Mouse (Mus musculus) heart, adult 9 months (tissue): ENCODE data around the gene Myh14.

Experiments used
- DNase-seq, 2 experiments: peaks; one replicate each; pipeline ENCODE4 v3.0.0; 2022; ENCODE audit warnings: low spot score in 2 of 2

Myh14 gene

GRCm38 (mm10) chr7:44669103-44669502 is 1.5 kb downstream of the Myh14 start:
- DNase-seq: no peak

GRCm38 (mm10) chr7:44667996-44668738 is 2.5 kb downstream of the Myh14 start:
- no peak for DNase-seq

DNA sequence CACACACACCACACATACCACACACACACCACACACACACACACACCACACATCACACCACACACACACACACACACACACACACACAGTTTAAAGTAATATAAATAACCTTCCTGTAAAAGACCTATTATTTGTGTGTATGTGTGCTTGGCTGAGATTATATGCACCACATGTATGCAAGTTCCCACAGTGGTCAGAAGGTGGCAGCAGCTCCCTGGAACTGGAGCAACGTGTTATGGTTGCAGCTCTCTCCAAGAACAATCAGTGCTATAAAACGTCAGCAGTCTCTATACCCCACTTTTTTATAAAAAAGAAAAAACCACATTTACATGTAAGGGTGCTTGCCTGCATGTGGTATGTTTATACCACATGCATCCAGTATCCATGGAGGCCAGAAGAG is 4.2 kb downstream of the Myh14 start:
- no peak for DNase-seq

GRCm38 (mm10) chr7:44664731-44665130 is 5.9 kb downstream of the Myh14 start:
- no peak for DNase-seq

- no peak for DNase-seq
Observed at GRCm38 (mm10) chr7:44663546-44663945, 7.1 kb downstream of the Myh14 start.

DNA sequence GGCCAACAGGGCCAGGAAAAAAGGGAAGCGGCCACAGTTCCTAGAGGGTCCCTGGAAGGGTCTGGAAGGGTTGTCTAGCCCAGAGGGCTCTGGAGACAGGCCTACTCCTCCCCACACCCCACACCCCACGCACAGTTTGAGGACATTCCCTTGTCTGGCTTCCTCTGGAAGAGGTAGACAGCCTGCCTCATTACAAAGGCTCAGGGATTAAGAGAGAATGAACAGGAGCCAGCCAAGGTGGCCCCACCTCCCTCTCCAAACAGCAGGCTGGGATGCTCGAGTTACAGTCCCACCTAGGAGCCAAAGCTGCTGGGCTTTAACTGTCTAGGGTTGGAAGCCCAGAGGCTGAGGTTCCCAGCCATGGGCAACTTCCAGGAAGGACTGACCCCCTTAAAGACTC is 8.1 kb downstream of the Myh14 start:
- DNase-seq: no peak

- DNase-seq: no peak
Observed at GRCm38 (mm10) chr7:44662168-44662567, 8.5 kb downstream of the Myh14 start.

GRCm38 (mm10) chr7:44661219-44661618 is 9.4 kb downstream of the Myh14 start:
- no peak for DNase-seq

DNA sequence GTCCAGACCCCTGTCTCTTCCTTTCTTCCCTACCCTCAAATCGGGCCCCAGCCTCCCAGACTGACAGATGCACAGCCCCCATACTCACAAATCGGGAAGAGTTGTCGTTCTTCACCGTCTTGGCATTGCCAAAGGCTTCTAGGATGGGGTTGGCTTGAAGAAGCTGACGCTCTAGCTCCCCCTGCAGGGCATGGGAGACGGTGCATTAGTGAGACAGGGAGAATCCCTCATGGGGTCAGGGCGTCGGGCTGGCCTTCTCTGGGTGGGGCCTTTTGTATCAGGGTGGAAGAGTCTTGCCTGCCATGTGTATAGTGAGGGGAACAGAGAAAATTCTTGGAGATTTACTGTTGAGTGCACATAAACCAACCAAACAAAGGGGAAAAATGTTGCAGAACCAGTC is 15.1 kb downstream of the Myh14 start:
- DNase-seq: no peak

DNA sequence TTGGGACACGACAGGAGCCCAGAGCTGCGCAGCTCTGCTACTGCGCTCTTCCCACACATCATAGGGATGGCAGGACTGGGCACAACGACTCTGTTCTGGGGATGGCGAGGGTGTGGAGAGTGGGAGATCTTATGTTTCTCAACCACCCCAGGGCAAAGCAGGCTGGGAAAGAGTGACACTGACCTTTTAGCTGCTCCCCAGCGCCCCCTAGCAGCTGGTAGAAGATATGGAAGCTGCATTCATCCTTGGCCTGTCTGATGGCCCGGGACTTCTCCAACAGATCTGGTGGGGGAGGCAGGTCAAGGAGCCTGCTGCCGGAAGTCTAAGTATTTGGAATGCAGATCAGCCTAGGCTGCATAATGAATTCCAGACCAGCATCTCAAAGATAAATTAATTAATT is 16.9 kb downstream of the Myh14 start:
- DNase-seq: no peak

DNA sequence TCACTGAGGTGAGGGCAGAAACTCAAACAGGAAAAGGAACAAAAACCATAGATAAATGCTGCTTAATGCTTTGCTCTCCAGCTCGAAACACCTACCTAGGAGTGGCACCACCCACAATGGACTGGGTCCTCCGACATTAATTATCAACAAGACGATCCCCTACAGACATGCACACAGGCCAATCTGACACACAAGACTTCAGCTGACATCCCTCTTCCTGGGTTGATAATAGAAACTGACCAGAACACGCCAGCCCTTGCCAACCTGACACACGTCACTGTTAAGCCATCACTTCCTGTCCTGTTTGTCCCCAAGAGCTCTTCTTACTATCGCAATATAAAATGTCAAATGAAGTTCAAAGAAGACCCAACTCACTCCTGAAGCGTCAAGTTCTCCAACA is 19.2 kb downstream of the Myh14 start:
- DNase-seq: no peak

DNA sequence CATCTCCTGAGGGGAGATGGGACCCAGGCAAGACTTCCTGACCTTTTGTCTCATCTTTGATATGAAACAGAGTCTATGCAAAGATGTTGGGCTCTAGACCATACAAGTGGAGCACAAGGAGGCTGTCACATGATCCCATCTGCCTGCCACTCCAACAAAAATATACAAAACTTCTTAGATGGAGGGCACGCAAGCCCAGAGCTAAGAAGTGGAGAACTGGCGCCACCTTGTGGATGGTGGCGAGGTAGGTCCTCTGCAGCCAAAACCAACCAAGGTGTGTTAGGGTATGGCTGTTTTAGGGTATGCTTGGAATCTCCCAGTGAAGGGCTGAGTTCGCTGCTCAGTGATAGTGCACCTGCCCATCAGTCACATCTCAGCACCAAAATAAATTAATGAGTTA is 20.7 kb downstream of the Myh14 start:
- no peak for DNase-seq

DNA sequence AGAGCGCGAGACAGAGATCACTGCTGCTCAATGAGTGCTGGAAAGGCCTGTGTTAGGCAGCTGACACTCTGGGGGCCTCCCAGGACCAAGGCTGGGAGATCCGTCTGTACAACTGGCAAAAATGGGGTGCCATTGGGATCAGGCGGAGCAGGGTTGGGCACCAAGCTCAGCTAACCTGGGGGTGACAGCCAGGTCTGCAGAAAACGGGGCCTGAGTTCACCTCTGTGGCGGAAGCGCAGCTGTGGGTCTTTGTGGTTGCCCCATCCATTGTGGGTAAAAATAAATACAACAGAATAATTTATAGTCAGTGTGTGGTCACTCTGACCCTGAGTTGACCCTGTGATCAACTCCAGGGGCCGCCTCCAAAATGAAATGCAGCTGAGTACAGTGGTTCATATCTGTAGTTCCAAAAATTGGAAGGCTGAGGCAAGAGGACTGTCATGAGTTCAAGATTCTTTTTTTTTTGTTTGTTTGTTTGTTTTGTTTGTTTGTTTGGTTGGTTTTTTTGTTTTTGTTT is 21.5 kb downstream of the Myh14 start:
- no peak for DNase-seq

DNA sequence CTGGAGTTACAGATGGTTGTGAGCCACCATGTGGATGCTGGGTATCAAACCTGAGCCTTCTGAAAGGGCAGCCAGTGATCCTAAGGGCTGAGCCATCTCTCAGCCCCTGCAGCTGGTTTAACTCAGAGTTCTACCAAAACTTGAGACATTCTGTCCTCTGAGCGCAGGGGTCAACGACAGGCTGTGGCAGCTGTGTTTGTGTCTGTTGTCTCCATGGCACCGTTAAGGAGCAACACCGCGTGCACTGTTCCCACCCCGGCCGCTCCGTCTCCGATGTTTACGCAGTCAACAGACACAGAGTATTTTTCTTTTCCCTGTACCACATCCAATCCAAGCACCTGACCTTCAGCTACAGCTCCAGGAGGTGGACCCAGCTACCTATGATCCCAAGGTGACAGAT is 22.9 kb downstream of the Myh14 start:
- peak; percentile 36 to 46 for DNase-seq

GRCm38 (mm10) chr7:44647042-44647724 is 23.5 kb downstream of the Myh14 start:
- peak; percentile 22 to 44 for DNase-seq

DNA sequence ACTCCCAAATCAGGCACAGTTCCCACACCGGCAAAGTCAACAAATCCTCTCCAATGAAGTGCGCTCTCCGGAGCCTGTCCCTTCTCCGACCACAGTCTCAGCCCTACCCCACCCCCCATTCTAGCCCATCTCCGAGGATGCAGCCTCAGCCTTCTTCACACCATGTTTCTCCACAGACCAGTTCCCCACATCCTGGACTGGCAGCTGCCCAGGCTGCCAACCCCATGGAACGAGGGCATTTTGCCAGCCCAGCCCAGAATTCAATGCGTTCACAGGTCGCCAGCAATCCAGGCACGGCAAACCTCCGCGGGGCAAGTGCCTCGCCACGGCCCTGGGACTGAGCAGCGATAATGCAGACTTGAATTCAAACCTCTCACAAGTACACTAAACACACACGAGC is 24.7 kb downstream of the Myh14 start:
- DNase-seq: peak in 1 of 2 experiments; percentile 26

GRCm38 (mm10) chr7:44645256-44645655 is 25.4 kb downstream of the Myh14 start:
- DNase-seq: no peak

GRCm38 (mm10) chr7:44641887-44642286 is 28.8 kb downstream of the Myh14 start:
- DNase-seq: no peak

DNA sequence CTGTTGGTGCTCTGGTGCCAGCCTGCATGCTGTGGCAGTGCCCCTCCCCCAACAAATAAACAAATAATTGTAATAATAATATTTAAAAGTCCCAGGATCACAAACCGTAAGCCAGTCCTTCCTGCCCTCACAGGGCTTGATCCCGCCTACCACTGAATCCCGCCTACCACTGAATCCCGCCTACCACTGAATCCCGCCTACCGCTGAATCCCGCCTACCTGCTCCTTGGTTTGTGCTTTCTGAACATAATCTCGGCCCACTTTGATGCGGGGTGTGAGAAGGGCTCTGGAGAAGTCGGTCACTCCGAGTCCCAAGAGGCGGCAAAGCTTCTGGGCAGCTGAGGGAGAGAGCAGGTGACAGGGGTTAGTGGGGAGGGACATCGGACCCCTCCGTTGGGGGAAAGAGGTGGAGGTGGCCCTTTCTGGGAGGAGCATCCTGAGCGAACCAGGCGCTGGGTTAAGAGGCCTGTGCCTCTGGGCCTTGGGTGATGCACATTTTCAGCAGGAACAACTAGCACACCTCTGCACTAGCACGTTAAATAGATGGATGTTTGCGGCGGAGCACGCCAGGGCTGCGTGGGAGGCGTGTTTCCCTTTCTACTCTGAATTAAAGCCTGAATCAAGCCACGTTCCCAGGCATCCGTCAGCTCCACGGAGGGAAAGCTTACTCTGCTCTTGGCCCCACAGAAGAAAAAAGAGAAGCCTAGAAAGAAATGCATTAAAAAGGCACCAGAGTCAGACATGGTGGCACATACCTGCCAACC is 29.6 kb downstream of the Myh14 start:
- no peak for DNase-seq

DNA sequence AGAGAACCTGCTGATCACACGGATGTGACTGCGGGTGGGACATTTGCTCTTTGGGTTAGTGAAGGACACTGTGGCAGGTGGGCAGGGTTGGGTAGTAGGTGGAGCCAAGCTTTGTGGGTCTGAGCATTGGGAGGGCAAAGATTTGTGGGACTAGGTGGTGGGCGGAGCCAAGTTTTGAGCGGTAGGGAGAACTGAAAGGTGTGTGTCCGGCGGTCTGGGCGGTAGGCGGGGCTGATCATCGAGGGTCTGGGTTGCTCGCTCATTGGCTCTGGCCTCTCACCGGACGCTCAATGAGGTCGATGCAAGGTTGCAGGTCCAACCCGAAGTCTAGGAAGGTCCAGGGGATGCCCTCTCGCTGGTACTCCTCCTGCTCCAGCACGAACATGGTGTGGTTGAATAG is 32.0 kb downstream of the Myh14 start:
- no peak for DNase-seq

- no peak for DNase-seq
Observed at GRCm38 (mm10) chr7:44636684-44637083, 34.0 kb downstream of the Myh14 start.

- DNase-seq: no peak
Observed at GRCm38 (mm10) chr7:44633407-44633806, 37.2 kb downstream of the Myh14 start.

DNA sequence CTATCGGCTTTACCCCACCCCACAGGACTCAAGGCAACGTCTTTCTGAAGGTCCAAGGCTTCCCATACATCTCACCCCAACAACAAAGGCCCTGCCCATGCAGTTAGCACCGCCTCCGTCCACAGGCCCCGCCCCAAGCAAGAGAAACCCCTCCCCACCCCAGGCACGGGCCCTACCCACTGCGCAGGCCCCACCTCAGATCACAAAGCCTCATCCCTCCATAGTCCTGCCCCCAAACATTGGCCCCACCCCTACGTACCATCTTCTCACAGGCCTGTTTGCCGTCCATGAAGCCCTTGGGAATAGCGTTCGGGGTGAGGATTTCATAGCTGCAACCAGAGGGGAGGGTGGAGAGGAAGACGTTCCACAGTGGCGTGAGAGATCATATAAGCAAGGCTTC is 38.0 kb downstream of the Myh14 start:
- no peak for DNase-seq
